Mouse (Mus musculus): ENCODE results near the gene Slit3.

- TF ChIP-seq POLR2A (IDR thresholded peaks at IDR 0.05; ENCODE audit: low read depth, low read length) = no peak
- TF ChIP-seq ZC3H11A (IDR thresholded peaks at IDR 0.05; ENCODE audit: low read depth, low read length) = no peak
- no peak for TF ChIP-seq CTCF (conservative IDR thresholded peaks at IDR 0.05 in 1 of 2, IDR thresholded peaks at IDR 0.05 in 1 of 2; ENCODE audit: low read depth in 2 of 2, low read length in 2 of 2)
- TF ChIP-seq MYC (IDR thresholded peaks at IDR 0.05; ENCODE audit: low read depth, low read length) = no peak
- no peak for TF ChIP-seq EP300 (IDR thresholded peaks at IDR 0.05; ENCODE audit: low read length)
- no peak for TF ChIP-seq USF1 (IDR thresholded peaks at IDR 0.05; ENCODE audit: low read depth, low read length)
- TF ChIP-seq BHLHE40 (IDR thresholded peaks at IDR 0.05; ENCODE audit: low read depth, low read length) = no peak
- no peak for TF ChIP-seq ZNF384 (IDR thresholded peaks at IDR 0.05; ENCODE audit: low read depth, low read length)
- TF ChIP-seq MAX (IDR thresholded peaks at IDR 0.05; ENCODE audit: low read length) = no peak
- no peak for TF ChIP-seq NELFE (IDR thresholded peaks at IDR 0.05; ENCODE audit: low read depth, low read length)
- no peak for TF ChIP-seq RCOR1 (conservative IDR thresholded peaks at IDR 0.05; ENCODE audit: low read depth, low read length)
- TF ChIP-seq TCF12 (IDR thresholded peaks at IDR 0.05; ENCODE audit: low read depth, low read length) = no peak
Measured at GRCm38 (mm10) chr11:35497961-35498360, 376.9 kb downstream of the Slit3 start.
